Mouse (Mus musculus): ENCODE measurements at regions not wholly inside any gene's neighbourhood (a gene's known extent, or its start where the extent isn't known, plus 50 kb on each side); places are given as distances from the start of the nearest gene placed in this dataset.

GRCm38 (mm10) chrX:12318848-12319651 is 158.9 kb upstream of the Bcor start:
- TF ChIP-seq CTCF (IDR thresholded peaks at IDR 0.05; ENCODE audit: extremely low read depth, insufficient read depth, low read length) (no peak), POLR2A (IDR thresholded peaks at IDR 0.05; ENCODE audit: extremely low read depth, insufficient read depth, low read length) (no peak)
